Mouse (Mus musculus): ENCODE measurements around the gene Efcab6.

DNA sequence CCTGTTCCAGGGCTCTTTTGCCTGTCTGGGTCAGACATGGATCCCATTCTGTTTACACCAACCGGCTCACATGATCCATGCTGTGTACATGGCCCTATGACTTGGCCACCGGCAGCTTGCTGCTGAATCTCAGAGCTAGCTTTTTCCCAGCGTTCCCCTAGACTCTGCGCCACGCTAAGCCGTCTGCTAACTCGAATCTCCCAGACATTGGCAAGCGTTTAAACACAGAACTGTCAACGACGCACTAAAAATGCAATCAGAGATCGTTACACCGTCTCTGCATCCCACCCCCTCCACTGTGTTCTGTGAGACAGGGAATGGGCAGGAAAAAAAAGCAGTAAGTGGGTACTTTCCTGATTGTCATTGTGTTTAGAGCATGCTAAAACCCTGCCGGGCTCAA, 236.0 kb downstream of the Efcab6 start:
- TF ChIP-seq POLR2A (IDR thresholded peaks at IDR 0.05; ENCODE audit: low read depth, low read length) (no peak), CTCF (IDR thresholded peaks at IDR 0.05; ENCODE audit: extremely low read depth, insufficient read depth, insufficient read length, insufficient replicate concordance) (no peak)
